Mouse (Mus musculus): Measurements from ENCODE around the gene Plekhb2. TPM values are rescaled to one million over a fixed set of nuclear protein-coding genes. Genes with fewer than 3 reads are reported as not detected.

Plekhb2 gene
- polyA plus RNA-seq, 1 experiment from 2014 or later = 27.9 TPM

GRCm38 (mm10) chr1:34822746-34823145, 27.0 kb upstream of the Plekhb2 start:
- DNase-seq (no peak), ATAC-seq (ENCODE audit: insufficient read depth) (no peak)
- TF ChIP-seq CTCF (IDR thresholded peaks at IDR 0.05; ENCODE audit: low read depth) = no peak
- H3K4me1 ChIP-seq (ENCODE audit: insufficient read depth) = no peaks in the 10 kb centered on the region
- no peaks in the 10 kb centered on the region for H3K27me3 ChIP-seq (ENCODE audit: insufficient read depth, low read length)
- H3K9me3 ChIP-seq (ENCODE audit: low read depth, low read length) = no peaks in the 10 kb centered on the region
- H3K27ac ChIP-seq (ENCODE audit: low read depth) = no peak overlapping the region
- peaks cover 95% of the 10 kb centered on the region for H3K36me3 ChIP-seq (ENCODE audit: insufficient read depth)
- H3K4me3 ChIP-seq (ENCODE audit: low read depth, low read length) = no peak overlapping the region
- H3K9ac ChIP-seq = no peak overlapping the region
- H3K4me2 ChIP-seq = no peak overlapping the region
- 93% methylated on average over 7 of the region's 7 CpGs for WGBS

- H3K9me3 ChIP-seq (ENCODE audit: low read depth, low read length) = no peaks in the 10 kb centered on the region
- H3K36me3 ChIP-seq (ENCODE audit: insufficient read depth) = peaks cover 95% of the 10 kb centered on the region
- no peaks in the 10 kb centered on the region for H3K27me3 ChIP-seq (ENCODE audit: insufficient read depth, low read length)
- DNase-seq (no peak), ATAC-seq (ENCODE audit: insufficient read depth) (no peak)
- no peak overlapping the region for H3K9ac ChIP-seq
- WGBS = 91% methylated on average over 6 of the region's 6 CpGs
- no peaks in the 10 kb centered on the region for H3K4me1 ChIP-seq (ENCODE audit: insufficient read depth)
- TF ChIP-seq CTCF (IDR thresholded peaks at IDR 0.05; ENCODE audit: low read depth) = no peak
- no peak overlapping the region for H3K4me2 ChIP-seq
- no peak overlapping the region for H3K4me3 ChIP-seq (ENCODE audit: low read depth, low read length)
- H3K27ac ChIP-seq (ENCODE audit: low read depth) = no peak overlapping the region
Observed at GRCm38 (mm10) chr1:34823353-34823752, 26.4 kb upstream of the Plekhb2 start.

GRCm38 (mm10) chr1:34824208-34824607, 25.6 kb upstream of the Plekhb2 start:
- Histone ChIP-seq H3K4me2 (no peak overlapping the region), H3K27me3 (ENCODE audit: insufficient read depth, low read length) (no peaks in the 10 kb centered on the region), H3K9ac (no peak overlapping the region), H3K9me3 (ENCODE audit: low read depth, low read length) (no peaks in the 10 kb centered on the region), H3K36me3 (ENCODE audit: insufficient read depth) (peaks cover 95% of the 10 kb centered on the region), H3K4me1 (ENCODE audit: insufficient read depth) (no peaks in the 10 kb centered on the region), H3K4me3 (ENCODE audit: low read depth, low read length) (no peak overlapping the region), H3K27ac (ENCODE audit: low read depth) (no peak overlapping the region)
- no peak for DNase-seq
- 85% methylated on average over 8 of the region's 8 CpGs for WGBS
- no peak for ATAC-seq (ENCODE audit: insufficient read depth)
- no peak for TF ChIP-seq CTCF (IDR thresholded peaks at IDR 0.05; ENCODE audit: low read depth)

- no peak for ATAC-seq (ENCODE audit: insufficient read depth)
- Histone ChIP-seq H3K4me3 (ENCODE audit: low read depth, low read length) (no peak overlapping the region), H3K27me3 (ENCODE audit: insufficient read depth, low read length) (no peaks in the 10 kb centered on the region), H3K9ac (no peak overlapping the region), H3K4me2 (no peak overlapping the region), H3K36me3 (ENCODE audit: insufficient read depth) (peaks cover 92% of the 10 kb centered on the region), H3K9me3 (ENCODE audit: low read depth, low read length) (no peaks in the 10 kb centered on the region), H3K27ac (ENCODE audit: low read depth) (no peak overlapping the region), H3K4me1 (ENCODE audit: insufficient read depth) (no peaks in the 10 kb centered on the region)
- no peak for DNase-seq
- TF ChIP-seq CTCF (IDR thresholded peaks at IDR 0.05; ENCODE audit: low read depth) = no peak
- WGBS = 85% methylated on average over 9 of the region's 9 CpGs
Observed at GRCm38 (mm10) chr1:34825909-34826308, 23.9 kb upstream of the Plekhb2 start.

- no peak overlapping the region for H3K4me3 ChIP-seq (ENCODE audit: low read depth, low read length)
- 76% methylated on average over 7 of the region's 7 CpGs for WGBS
- no peaks in the 10 kb centered on the region for H3K9me3 ChIP-seq (ENCODE audit: low read depth, low read length)
- no peak overlapping the region for H3K27ac ChIP-seq (ENCODE audit: low read depth)
- H3K36me3 ChIP-seq (ENCODE audit: insufficient read depth) = peaks cover 84% of the 10 kb centered on the region
- no peaks in the 10 kb centered on the region for H3K4me1 ChIP-seq (ENCODE audit: insufficient read depth)
- ATAC-seq (ENCODE audit: insufficient read depth) = no peak
- no peak overlapping the region for H3K4me2 ChIP-seq
- no peak overlapping the region for H3K9ac ChIP-seq
- no peaks in the 10 kb centered on the region for H3K27me3 ChIP-seq (ENCODE audit: insufficient read depth, low read length)
- TF ChIP-seq CTCF (IDR thresholded peaks at IDR 0.05; ENCODE audit: low read depth) = no peak
- DNase-seq = no peak
Observed at GRCm38 (mm10) chr1:34827900-34828299, 21.9 kb upstream of the Plekhb2 start.

- WGBS = 89% methylated on average over 5 of the region's 5 CpGs
- Histone ChIP-seq H3K36me3 (ENCODE audit: insufficient read depth) (peaks cover 82% of the 10 kb centered on the region), H3K27ac (ENCODE audit: low read depth) (no peak overlapping the region), H3K4me2 (no peak overlapping the region), H3K4me3 (ENCODE audit: low read depth, low read length) (no peak overlapping the region), H3K4me1 (ENCODE audit: insufficient read depth) (no peaks in the 10 kb centered on the region), H3K9ac (no peak overlapping the region), H3K9me3 (ENCODE audit: low read depth, low read length) (no peaks in the 10 kb centered on the region), H3K27me3 (ENCODE audit: insufficient read depth, low read length) (no peaks in the 10 kb centered on the region)
- TF ChIP-seq CTCF (IDR thresholded peaks at IDR 0.05; ENCODE audit: low read depth) = no peak
- no peak for DNase-seq
- no peak for ATAC-seq (ENCODE audit: insufficient read depth)
Observed at GRCm38 (mm10) chr1:34828528-34829294, 21.1 kb upstream of the Plekhb2 start.

- 68% methylated on average over 2 of the region's 2 CpGs for WGBS
- H3K4me3 ChIP-seq (ENCODE audit: low read depth, low read length) = no peak overlapping the region
- no peaks in the 10 kb centered on the region for H3K9me3 ChIP-seq (ENCODE audit: low read depth, low read length)
- H3K4me1 ChIP-seq (ENCODE audit: insufficient read depth) = no peaks in the 10 kb centered on the region
- H3K27ac ChIP-seq (ENCODE audit: low read depth) = no peak overlapping the region
- no peak overlapping the region for H3K4me2 ChIP-seq
- no peak overlapping the region for H3K9ac ChIP-seq
- ATAC-seq (ENCODE audit: insufficient read depth) (no peak), DNase-seq (no peak)
- H3K36me3 ChIP-seq (ENCODE audit: insufficient read depth) = peaks cover 82% of the 10 kb centered on the region
- H3K27me3 ChIP-seq (ENCODE audit: insufficient read depth, low read length) = no peaks in the 10 kb centered on the region
- no peak for TF ChIP-seq CTCF (IDR thresholded peaks at IDR 0.05; ENCODE audit: low read depth)
Observed at GRCm38 (mm10) chr1:34830934-34831333, 18.8 kb upstream of the Plekhb2 start.
